Mouse (Mus musculus): ENCODE measurements at regions not wholly inside any gene's neighbourhood (a gene's known extent, or its start where the extent isn't known, plus 50 kb on each side); places are given as distances from the start of the nearest gene placed in this dataset.
"Not testable (repeated sequence)": the region's sequence is repeated elsewhere in the genome, so short reads cannot be mapped to it uniquely, and the experiment has no call there.

GRCm38 (mm10) chr15:42111811-42112210, 1977.6 kb downstream of the 9330182O14Rik start:
- 68% methylated on average over 5 of the region's 5 CpGs for WGBS
- no peak overlapping the region for H3K4me3 ChIP-seq
- H3K36me3 ChIP-seq: no peaks in the 10 kb centered on the region
- H3K27ac ChIP-seq (replicated peaks): no peak overlapping the region
- DNase-seq (ENCODE audit: low spot score): no peak
- no peaks in the 10 kb centered on the region for H3K27me3 ChIP-seq (ENCODE audit: low read depth, poor library complexity, severe bottlenecking)
- no peaks in the 10 kb centered on the region for H3K9me3 ChIP-seq (replicated peaks)
- H3K4me1 ChIP-seq: no peaks in the 10 kb centered on the region

DNA sequence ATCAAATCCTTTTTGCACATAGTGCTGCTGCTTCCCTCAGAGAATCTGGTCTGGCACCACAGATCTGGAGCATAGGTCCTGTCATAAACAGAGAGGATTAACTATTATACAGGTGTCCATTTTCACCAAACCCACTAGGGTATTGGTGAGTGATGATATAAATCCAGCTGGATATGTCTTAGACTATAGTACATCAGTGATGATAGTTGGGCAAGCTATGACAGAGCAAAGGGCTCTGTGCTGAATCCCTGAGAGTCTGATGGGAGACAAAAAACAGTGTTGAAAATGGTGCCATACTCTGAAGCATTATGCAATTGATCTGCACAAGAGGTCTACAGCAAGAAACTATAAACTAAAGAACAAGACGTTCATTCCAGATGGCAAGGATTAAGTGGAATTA, 1993.3 kb downstream of the 9330182O14Rik start:
- H3K4me3 ChIP-seq: no peak overlapping the region
- no peaks in the 10 kb centered on the region for H3K9me3 ChIP-seq (replicated peaks)
- no peaks in the 10 kb centered on the region for H3K27me3 ChIP-seq (ENCODE audit: low read depth, poor library complexity, severe bottlenecking)
- H3K36me3 ChIP-seq: no peaks in the 10 kb centered on the region
- 79% methylated on average over 1 of the region's 1 CpGs for WGBS
- DNase-seq (ENCODE audit: low spot score): no peak
- H3K4me1 ChIP-seq: no peaks in the 10 kb centered on the region
- H3K27ac ChIP-seq (replicated peaks): no peak overlapping the region

GRCm38 (mm10) chr15:42128976-42129375, 1994.8 kb downstream of the 9330182O14Rik start:
- WGBS: 88% methylated on average over 3 of the region's 3 CpGs
- no peaks in the 10 kb centered on the region for H3K27me3 ChIP-seq (ENCODE audit: low read depth, poor library complexity, severe bottlenecking)
- H3K9me3 ChIP-seq (replicated peaks): no peaks in the 10 kb centered on the region
- H3K4me3 ChIP-seq: no peak overlapping the region
- H3K4me1 ChIP-seq: no peaks in the 10 kb centered on the region
- no peak overlapping the region for H3K27ac ChIP-seq (replicated peaks)
- H3K36me3 ChIP-seq: no peaks in the 10 kb centered on the region
- no peak for DNase-seq (ENCODE audit: low spot score)

DNA sequence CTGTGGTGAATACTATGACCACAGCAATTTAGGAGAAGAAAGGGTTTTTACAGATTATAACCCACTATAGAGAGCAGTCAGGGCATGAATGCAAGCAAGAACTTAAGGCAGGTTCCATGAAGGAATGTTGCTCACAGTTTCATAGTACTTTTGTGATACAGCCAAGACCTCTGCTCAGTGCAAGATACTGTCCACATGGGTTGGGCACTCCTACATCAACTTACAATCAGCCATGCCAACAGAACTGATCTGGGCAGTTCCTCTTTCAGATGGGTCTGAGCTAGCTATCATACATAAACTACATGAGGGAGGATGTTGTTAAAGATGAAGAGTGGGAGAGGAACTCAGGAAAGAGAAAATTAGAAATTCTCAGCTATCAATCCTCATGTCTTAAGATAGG, 2032.4 kb downstream of the 9330182O14Rik start:
- Histone ChIP-seq H3K27me3 (ENCODE audit: low read depth, poor library complexity, severe bottlenecking) (no peaks in the 10 kb centered on the region), H3K4me3 (no peak overlapping the region), H3K9me3 (replicated peaks) (no peaks in the 10 kb centered on the region), H3K4me1 (no peaks in the 10 kb centered on the region), H3K27ac (replicated peaks) (no peak overlapping the region), H3K36me3 (no peaks in the 10 kb centered on the region)
- DNase-seq (ENCODE audit: low spot score): no peak

- WGBS: 90% methylated on average over 1 of the region's 1 CpGs
- DNase-seq (ENCODE audit: low spot score); H3K36me3 ChIP-seq; H3K27me3 ChIP-seq (ENCODE audit: low read depth, poor library complexity, severe bottlenecking); H3K4me3 ChIP-seq; H3K4me1 ChIP-seq; H3K9me3 ChIP-seq (replicated peaks); H3K27ac ChIP-seq (replicated peaks): not testable (repeated sequence)
Measured at GRCm38 (mm10) chr15:42177766-42178165, 2043.6 kb downstream of the 9330182O14Rik start.

- Histone ChIP-seq H3K27me3 (ENCODE audit: low read depth, poor library complexity, severe bottlenecking) (no peaks in the 10 kb centered on the region), H3K36me3 (no peaks in the 10 kb centered on the region), H3K27ac (replicated peaks) (no peak overlapping the region), H3K4me1 (peaks cover 5% of the 10 kb centered on the region), H3K4me3 (no peak overlapping the region), H3K9me3 (replicated peaks) (no peaks in the 10 kb centered on the region; the same call in 1 of the 2 replicates)
- DNase-seq (ENCODE audit: low spot score): no peak
- WGBS: 51% methylated on average over 5 of the region's 5 CpGs
Measured at GRCm38 (mm10) chr15:42207187-42207846, 2073.2 kb downstream of the 9330182O14Rik start.

GRCm38 (mm10) chr15:42219496-42219895, 2085.3 kb downstream of the 9330182O14Rik start:
- H3K27ac ChIP-seq (replicated peaks): no peak overlapping the region
- no peaks in the 10 kb centered on the region for H3K4me1 ChIP-seq
- no peaks in the 10 kb centered on the region for H3K27me3 ChIP-seq (ENCODE audit: low read depth, poor library complexity, severe bottlenecking)
- WGBS: 89% methylated on average over 11 of the region's 11 CpGs
- DNase-seq (ENCODE audit: low spot score): no peak
- no peak overlapping the region for H3K4me3 ChIP-seq
- no peaks in the 10 kb centered on the region for H3K36me3 ChIP-seq
- no peaks in the 10 kb centered on the region for H3K9me3 ChIP-seq (replicated peaks)

GRCm38 (mm10) chr15:42220005-42220404, 2085.8 kb downstream of the 9330182O14Rik start:
- Histone ChIP-seq H3K27me3 (ENCODE audit: low read depth, poor library complexity, severe bottlenecking) (no peaks in the 10 kb centered on the region), H3K9me3 (replicated peaks) (no peaks in the 10 kb centered on the region), H3K27ac (replicated peaks) (no peak overlapping the region), H3K36me3 (no peaks in the 10 kb centered on the region), H3K4me3 (no peak overlapping the region), H3K4me1 (no peaks in the 10 kb centered on the region)
- 86% methylated on average over 3 of the region's 3 CpGs for WGBS
- DNase-seq (ENCODE audit: low spot score): no peak

DNA sequence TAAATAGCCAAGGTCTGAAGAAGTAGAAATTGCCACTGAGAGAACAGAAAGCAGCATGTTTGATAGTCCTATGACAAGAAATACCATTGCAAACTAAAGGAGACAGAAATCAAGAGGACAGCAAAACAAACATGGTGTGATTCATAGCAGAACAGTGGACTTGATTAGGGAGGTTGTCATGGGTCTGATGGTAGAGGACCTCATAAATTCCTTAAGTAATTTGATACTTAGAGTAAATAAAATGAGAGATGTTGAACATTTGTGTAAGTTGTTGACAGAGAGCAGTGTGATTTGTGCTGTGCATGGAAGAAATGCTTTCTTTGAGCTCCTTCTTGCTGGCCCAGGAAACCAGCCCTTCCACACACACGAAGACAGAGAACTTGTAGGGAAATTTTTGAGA, 2090.8 kb downstream of the 9330182O14Rik start:
- WGBS: 78% methylated on average over 1 of the region's 1 CpGs
- no peaks in the 10 kb centered on the region for H3K9me3 ChIP-seq (replicated peaks)
- H3K27me3 ChIP-seq (ENCODE audit: low read depth, poor library complexity, severe bottlenecking): no peaks in the 10 kb centered on the region
- DNase-seq (ENCODE audit: low spot score): no peak
- no peaks in the 10 kb centered on the region for H3K36me3 ChIP-seq
- H3K4me1 ChIP-seq: no peaks in the 10 kb centered on the region
- H3K27ac ChIP-seq (replicated peaks): no peak overlapping the region
- no peak overlapping the region for H3K4me3 ChIP-seq

GRCm38 (mm10) chr15:42231692-42232091, 2097.5 kb downstream of the 9330182O14Rik start:
- WGBS: 90% methylated on average over 3 of the region's 3 CpGs
- Histone ChIP-seq H3K27ac (replicated peaks) (no peak overlapping the region), H3K36me3 (no peaks in the 10 kb centered on the region), H3K4me3 (no peak overlapping the region), H3K9me3 (replicated peaks) (peaks cover 11% of the 10 kb centered on the region), H3K4me1 (no peaks in the 10 kb centered on the region), H3K27me3 (ENCODE audit: low read depth, poor library complexity, severe bottlenecking) (no peaks in the 10 kb centered on the region)
- no peak for DNase-seq (ENCODE audit: low spot score)

- DNase-seq (ENCODE audit: low spot score): no peak
- no peaks in the 10 kb centered on the region for H3K27me3 ChIP-seq (ENCODE audit: low read depth, poor library complexity, severe bottlenecking)
- no peak overlapping the region for H3K27ac ChIP-seq (replicated peaks)
- 95% methylated on average over 1 of the region's 1 CpGs for WGBS
- H3K9me3 ChIP-seq (replicated peaks): peaks cover 4% of the 10 kb centered on the region; the same call in 1 of the 2 replicates
- no peak overlapping the region for H3K4me3 ChIP-seq
- H3K4me1 ChIP-seq: no peaks in the 10 kb centered on the region
- H3K36me3 ChIP-seq: no peaks in the 10 kb centered on the region
Measured at GRCm38 (mm10) chr15:42246812-42247211, 2112.6 kb downstream of the 9330182O14Rik start.

GRCm38 (mm10) chr15:42252730-42253330, 2118.7 kb downstream of the 9330182O14Rik start:
- Histone ChIP-seq H3K9me3 (replicated peaks) (no peaks in the 10 kb centered on the region), H3K36me3 (no peaks in the 10 kb centered on the region), H3K27ac (replicated peaks) (no peak overlapping the region), H3K4me3 (no peak overlapping the region), H3K27me3 (ENCODE audit: low read depth, poor library complexity, severe bottlenecking) (no peaks in the 10 kb centered on the region), H3K4me1 (no peaks in the 10 kb centered on the region)
- no peak for DNase-seq (ENCODE audit: low spot score)
- 84% methylated on average over 2 of the region's 2 CpGs for WGBS

- Histone ChIP-seq H3K9me3 (replicated peaks) (no peaks in the 10 kb centered on the region), H3K36me3 (no peaks in the 10 kb centered on the region), H3K27ac (replicated peaks) (no peak overlapping the region), H3K27me3 (ENCODE audit: low read depth, poor library complexity, severe bottlenecking) (no peaks in the 10 kb centered on the region), H3K4me3 (no peak overlapping the region), H3K4me1 (no peaks in the 10 kb centered on the region)
- 93% methylated on average over 2 of the region's 2 CpGs for WGBS
- no peak for DNase-seq (ENCODE audit: low spot score)
Measured at GRCm38 (mm10) chr15:42256343-42256742, 2122.2 kb downstream of the 9330182O14Rik start.
